Mouse (Mus musculus) CD4-positive, CD25-positive, alpha-beta regulatory T cell, adult 4 months (primary cell): ENCODE measurements around the gene Gm3264. TPM values are rescaled to one million over a fixed set of nuclear protein-coding genes. Genes with fewer than 3 reads are reported as not detected.
"Not testable (repeated sequence)": the region's sequence is repeated elsewhere in the genome, so short reads cannot be mapped to it uniquely, and the experiment has no call there.

ENCODE experiments used
- ATAC-seq: one replicate; pipeline ENCODE4 v1.8.0; 2017
- polyA plus RNA-seq, 2 experiments: library from polyadenylated mRNA; unstranded; fragments of 100-300 nt; shearing (Covaris generic); gene quantifications; one replicate each; pipeline ENCODE4 v1.2.1; 2017

Gene Gm3264
- 1 to 10 TPM; 1.6 to 2.5 TPM for polyA plus RNA-seq

DNA sequence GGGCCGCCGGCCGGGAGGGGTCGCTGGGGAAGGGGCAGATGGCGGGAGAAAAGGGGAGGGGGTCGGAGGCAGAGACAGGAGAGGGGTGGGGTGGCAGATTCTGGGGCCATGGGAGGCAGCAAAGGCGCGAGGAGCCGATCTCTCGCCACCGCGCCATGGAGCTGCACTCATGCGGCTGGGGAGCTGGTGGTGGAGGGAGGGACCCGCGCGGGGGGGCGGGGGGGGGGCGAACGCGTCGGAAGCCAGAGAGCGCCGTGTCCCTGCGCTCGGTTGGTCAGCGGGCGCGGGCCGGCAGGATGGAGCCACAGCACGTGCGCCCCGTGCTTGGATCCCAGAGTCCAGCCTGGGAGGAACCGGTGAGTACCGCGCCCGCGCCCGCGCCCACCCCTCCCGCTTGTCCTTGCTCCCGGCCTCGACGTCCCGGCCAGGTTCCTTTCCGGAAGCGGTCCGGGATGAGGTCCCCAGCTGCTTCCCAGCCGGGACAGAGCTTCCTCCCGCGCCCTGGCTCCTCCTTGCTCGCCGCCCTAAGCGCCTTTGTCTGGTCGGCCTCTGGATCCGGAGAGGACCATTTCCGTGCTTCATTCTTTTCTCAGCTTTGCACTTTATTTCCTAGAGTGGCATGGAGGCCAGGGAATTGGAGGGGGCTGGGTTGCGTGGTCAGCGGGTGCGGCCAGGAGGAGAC lies at the start of gene Gm3264:
TSS of gene Gm3264 (plus strand) at position 278 of the 682 bp plus-strand sequence.
- not testable (repeated sequence) for ATAC-seq

GRCm38 (mm10) chr14:4806421-4806820 lies 49.0 kb upstream of the Gm3264 start:
- ATAC-seq: not testable (repeated sequence)

- not testable (repeated sequence) for ATAC-seq
These were observed 33.4 kb upstream of the Gm3264 start for GRCm38 (mm10) chr14:4821950-4822349.

DNA sequence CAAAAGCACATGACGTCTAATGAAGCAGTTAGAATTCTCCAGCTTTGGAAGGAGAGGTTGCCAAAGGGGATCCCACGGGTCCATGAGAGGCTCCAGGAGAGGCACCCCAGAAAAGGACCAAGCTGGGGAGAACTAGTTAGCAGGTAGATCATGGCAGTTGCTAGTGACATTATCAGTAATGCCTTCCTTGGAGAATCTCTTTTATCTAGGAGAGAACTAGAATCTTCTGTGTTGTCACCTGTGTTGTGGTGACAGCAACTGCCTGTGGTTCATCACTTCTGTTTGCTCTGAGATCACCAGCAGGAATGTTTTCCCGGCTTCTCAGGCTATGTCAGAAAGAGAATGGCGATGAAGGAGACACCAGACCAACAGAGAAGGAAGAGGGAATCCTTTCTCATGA lies 17.6 kb upstream of the Gm3264 start, which contains the start of gene Gm3269:
TSS of gene Gm3269 (plus strand) at position 301 of the 400 bp plus-strand sequence.
- not testable (repeated sequence) for ATAC-seq

GRCm38 (mm10) chr14:4892116-4892515 lies 36.7 kb downstream of the Gm3264 start, which contains the start of gene Gm3278:
Gm3278 (plus strand) TSS chr14:4892416.
- ATAC-seq: not testable (repeated sequence)

Other genes starting within 250 kb of the Gm3264 start
- gene Gm8159, start 223.2 kb upstream of the Gm3264 start, polyA plus RNA-seq: not detected
- gene Gm3239, start 191.4 kb upstream of the Gm3264 start, polyA plus RNA-seq: not detected
- not detected for gene Gm7876, start 146.3 kb upstream of the Gm3264 start, polyA plus RNA-seq
- 10 to 100 TPM in 1 of 2 experiments, 1 to 10 TPM in 1; 9.0 to 10.4 TPM for gene Gm3252, start 128.8 kb upstream of the Gm3264 start, polyA plus RNA-seq
- gene Gm9602, start 79.2 kb upstream of the Gm3264 start, polyA plus RNA-seq: not detected
- gene Gm3269, start 17.5 kb upstream of the Gm3264 start, polyA plus RNA-seq: not detected
- gene Gm3278, start 36.8 kb downstream of the Gm3264 start, polyA plus RNA-seq: not detected
- not detected for gene Gm8297, start 128.4 kb downstream of the Gm3264 start, polyA plus RNA-seq
- not detected for gene Gm3298, start 160.3 kb downstream of the Gm3264 start, polyA plus RNA-seq
- gene 4930555G01Rik, start 195.1 kb downstream of the Gm3264 start, polyA plus RNA-seq: not detected
- 1 to 10 TPM; 4.8 to 5.0 TPM for gene Gm8281, start 215.5 kb downstream of the Gm3264 start, polyA plus RNA-seq